Mouse (Mus musculus) ZHBTc4 (cell line): ENCODE data around the gene Cd36.
A peak's percentile ranks its signal among the peaks of the same experiment; 100 is the strongest.

Experiments
- DNase-seq: peaks from one replicate; pipeline ENCODE4 v3.0.0-alpha.2; 2011; ENCODE audit warnings: low read depth, low spot score

Gene Cd36

DNA sequence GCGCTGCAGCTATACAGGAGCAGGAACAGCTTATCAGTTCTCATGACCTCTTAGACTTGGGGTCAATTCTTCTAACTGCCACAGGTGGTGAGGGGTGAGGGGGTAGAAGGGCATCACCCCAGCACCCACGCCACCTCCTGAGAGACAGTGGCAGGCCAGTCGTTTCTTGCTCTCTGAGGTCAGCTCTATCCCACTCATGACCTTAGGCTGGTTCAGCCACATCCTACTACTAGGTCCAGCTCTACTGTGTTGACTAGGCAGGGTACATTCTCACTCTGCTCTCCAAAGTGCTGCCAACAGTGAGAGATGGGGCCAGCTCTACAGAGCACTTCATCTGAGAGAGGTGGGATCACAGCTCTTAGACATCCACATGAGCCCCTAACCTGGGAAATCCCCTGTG is 30.2 kb downstream of the Cd36 start:
- no peak for DNase-seq

GRCm38 (mm10) chr5:17857871-17858270 is 30.7 kb downstream of the Cd36 start:
- no peak for DNase-seq

GRCm38 (mm10) chr5:17857262-17857661 is 31.3 kb downstream of the Cd36 start:
- no peak for DNase-seq

DNA sequence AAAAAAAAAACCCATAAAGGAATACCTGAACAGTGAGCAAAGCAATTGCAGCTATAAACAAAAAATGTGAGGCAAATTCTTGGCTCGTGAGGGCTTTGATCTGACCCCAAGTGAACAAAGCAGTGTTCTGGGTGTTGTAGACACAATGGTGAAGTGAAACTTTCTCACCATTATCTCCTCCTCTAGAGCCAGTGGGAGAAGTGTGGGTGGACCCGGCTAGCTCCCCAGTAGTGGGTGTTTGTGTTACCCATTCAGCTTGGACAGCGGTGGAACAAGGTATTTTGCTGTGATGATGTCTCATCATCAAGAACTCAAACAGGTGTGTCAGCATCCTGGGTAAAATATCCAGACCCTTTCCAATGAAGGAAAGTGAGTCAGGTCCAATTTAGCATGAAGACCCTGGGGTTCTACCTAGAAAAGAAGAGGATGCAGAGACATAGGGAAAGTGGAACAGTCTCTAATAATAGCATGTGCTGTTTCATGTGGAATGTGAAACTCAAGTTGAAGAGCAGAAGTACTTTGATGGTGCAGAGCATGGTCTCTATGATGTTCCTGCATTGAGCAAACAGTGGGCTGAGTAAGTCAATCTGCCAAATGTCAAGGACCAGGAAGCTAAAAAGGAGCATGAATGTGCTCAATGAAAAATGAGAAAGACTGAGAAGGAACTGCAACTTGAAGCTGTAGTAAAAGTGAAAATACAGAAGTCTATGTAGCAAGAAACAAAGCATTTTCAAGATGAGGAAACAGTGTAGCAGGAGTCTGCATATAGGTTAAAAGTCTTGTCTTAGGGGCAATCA is 34.3 kb downstream of the Cd36 start:
- DNase-seq: no peak

- DNase-seq: peak; percentile 14
These were observed 38.0 kb downstream of the Cd36 start for GRCm38 (mm10) chr5:17850582-17850981.

GRCm38 (mm10) chr5:17849582-17849981 is 39.0 kb downstream of the Cd36 start:
- DNase-seq: no peak

DNA sequence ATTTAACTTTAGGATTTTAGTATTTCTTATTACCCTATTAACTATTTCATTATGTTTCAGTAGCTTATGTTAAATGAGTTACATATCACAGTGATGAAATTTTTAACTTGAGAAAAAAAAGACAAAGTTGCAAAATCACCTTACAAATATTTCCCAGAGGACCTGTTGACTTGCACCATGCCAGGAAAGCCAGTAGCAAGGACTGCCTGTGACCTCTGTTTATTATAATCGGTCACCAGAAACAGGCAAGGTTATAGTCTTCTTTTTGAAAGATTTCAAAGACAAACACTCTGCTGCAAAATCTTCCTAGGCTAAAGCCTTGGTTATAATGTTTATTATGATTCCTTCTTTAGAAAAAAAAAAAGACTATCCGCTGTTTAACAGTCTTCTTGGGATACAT is 39.9 kb downstream of the Cd36 start:
- DNase-seq: no peak

DNA sequence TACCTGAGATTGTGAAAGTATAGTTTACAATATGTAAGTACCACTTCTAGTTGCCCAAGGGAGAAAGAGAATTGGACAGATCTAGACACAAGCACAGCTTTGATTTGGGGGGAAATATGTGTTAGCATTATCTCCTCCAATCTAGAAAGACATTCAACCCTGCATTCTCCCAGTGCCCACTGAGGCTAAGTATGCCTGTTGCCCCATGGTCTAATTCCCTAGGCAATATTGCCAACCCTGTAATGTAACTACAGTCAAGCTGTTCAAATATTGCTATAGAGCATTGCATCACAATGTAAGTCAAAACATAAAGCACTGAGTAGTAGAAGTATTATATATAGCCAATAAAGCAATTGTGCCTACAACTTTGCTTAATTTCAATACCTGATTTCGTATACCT is 40.3 kb downstream of the Cd36 start:
- DNase-seq: no peak

- DNase-seq: no peak
These were observed 44.7 kb downstream of the Cd36 start for GRCm38 (mm10) chr5:17843921-17844320.

- DNase-seq: no peak
These were observed 45.3 kb downstream of the Cd36 start for GRCm38 (mm10) chr5:17843316-17843715.

DNA sequence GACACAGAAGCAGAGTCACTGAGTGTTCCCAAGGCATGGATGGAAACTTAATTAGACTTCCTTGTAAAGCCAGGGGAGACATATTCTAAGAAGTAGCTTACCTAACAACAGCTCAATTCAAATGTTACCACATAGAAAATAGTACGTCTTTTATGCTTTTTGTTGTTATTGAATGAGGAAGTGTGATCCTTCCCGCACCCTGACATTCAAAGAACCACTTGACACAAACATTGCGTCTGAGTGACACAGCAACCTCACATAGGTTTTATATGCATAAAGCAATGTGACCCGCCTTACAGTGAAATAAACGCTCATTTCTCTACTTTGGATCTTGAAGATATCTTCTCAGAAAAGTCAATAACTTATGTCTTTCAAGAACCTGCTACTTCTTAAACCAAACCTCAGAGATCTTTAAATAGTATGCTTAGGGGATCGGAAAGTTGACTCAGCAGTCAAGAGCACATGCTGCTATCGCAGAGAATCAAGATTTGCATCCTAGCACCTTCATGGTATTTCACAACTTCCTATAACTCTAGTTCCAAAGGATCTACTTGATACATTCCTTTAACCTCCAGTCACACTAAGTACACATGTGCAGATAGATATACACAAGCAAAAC is 46.4 kb downstream of the Cd36 start:
- no peak for DNase-seq

DNA sequence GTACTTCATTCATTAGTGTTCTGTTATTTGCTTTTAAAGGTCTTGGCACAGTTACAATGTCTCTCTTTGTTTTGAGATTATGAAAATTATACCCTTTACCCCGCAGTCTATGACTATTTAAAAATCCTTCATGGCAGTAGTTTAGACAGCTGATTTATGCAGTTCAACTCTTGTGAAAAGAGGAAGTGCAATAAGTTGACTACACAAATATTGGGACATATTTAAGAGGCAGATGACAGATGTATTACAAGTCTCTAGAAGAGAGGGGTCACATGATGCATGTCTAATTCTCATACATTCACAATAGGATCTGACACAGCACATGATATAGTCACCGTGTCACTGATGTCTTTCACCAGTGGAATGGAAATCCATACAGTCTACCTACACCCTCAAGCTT is 49.1 kb downstream of the Cd36 start:
- DNase-seq: no peak

DNA sequence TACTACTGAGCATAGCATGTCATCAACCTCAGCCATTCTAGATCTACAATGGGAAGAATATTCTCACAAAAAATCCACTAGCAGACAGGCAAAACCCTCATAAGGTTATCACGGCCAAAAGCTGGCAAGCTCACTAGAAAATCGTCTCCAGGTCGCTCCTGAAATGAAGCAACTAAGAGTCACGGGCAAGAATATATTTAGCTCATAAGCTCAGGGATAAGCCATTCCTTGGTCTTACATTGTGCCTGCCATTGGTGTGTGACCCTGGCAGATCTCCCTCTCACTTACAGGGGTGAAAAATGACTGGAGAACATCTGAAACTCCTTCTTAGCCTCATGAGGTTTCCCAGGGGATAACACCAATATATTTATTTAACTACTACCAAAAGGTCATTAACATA is 52.2 kb downstream of the Cd36 start:
- DNase-seq: no peak

DNA sequence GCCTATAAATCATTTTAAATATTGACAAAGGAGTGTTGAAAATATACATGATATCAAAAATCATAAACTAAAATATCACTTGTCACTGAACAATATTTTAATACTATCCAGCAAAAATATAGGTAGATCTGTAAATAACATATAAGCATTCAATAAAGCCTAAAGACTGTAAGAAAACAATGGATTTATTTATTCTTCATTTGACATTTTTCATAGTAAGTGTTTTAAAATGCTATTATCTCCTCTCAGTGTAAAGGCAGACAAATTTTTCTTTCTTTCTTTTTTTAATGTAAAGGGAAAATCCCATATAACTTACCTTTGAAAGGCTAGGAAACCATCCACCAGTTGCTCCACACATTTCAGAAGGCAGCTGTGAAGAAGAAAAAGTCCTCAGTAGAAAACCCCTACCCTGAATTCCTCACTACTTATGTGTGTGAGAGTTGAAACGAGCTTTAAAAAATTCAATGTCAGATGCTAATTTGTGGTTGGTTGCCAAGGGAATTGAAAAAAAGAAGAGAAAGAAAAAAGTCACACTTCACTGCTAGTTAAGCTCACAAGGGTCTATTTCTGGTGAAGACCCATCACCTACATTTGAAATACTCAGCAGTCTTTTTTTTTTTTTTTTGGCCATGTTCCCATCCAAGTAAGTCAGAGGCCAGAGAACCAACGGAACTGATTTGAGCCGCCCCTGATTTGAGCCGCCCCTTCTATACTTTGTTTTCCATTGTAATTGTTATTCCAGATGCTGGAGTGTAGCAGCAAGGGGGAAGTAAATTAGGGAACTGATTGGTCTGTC is 53.1 kb downstream of the Cd36 start:
- no peak for DNase-seq

DNA sequence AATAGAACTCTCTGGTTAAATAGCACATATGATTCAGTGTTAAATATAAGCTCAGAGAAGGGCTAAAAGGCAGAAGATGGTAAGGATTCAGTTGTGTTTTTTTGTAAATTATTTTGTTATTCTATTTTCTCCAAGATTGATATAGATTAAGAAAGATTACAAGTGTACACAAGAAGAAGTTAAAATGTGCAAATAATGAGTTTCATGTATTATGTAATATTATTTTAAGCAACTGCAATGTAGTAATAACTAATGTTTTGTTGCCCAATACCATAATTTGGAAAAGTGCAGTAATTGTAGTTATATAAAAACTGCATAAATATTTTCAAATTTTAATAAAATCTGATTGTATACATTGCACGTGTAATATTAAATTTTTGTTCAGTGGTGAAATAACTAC is 54.8 kb downstream of the Cd36 start:
- no peak for DNase-seq

DNA sequence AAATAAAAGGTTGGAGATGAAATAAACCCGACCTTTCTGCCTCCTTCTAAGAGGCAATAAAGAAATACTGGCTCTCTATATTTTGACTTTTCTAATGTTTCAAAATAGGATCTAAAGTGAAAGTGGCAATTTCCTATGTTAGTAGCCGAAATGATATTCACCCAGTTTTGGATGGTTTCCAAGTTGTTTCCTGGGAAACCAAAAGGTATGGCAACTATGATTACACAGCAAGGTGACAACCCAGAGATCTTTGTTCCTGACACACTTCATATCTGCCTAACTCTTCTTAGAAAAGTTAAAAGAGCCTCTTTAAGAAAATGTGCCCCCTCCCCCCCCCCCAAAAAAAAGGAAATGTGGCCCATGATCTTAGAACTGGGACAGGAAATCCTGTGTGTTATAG is 58.1 kb downstream of the Cd36 start:
- DNase-seq: no peak

DNA sequence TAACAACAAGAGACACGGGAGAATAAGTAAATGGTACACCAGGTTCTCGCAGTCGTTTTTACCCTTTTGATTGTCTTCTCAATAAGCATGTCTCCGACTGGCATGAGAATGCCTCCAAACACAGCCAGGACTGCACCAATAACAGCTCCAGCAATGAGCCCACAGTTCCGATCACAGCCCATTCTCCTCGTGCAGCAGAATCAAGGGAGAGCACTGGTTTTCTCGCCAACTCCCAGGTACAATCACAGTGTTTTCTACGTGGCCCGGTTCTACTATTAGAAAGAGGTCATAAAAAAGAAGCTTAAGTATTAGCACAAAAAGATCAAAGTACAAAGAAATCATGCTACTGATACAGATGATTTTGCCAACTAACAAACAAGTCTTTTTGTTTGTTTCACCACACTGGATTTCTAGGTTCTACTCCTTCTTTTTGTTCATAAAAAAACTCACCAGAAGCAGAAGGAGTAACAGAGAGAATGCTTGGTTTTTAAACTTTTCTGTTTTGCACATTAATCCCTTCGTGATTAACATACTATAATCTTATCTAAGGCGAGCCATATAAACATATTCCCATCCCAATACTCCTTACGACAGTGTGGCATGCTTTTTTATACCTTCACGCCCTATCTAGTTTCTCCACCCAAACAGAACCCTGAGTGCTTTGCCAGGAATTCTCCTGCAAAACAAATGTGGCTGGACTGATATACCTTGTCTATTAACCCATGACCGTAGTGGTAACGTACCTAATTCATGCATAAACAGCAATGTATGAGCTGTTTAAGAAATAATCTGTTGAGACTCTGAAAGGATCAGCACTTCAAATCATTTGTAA is 59.7 kb downstream of the Cd36 start:
- DNase-seq: no peak

GRCm38 (mm10) chr5:17821395-17821794 is 67.2 kb downstream of the Cd36 start:
- DNase-seq: no peak

DNA sequence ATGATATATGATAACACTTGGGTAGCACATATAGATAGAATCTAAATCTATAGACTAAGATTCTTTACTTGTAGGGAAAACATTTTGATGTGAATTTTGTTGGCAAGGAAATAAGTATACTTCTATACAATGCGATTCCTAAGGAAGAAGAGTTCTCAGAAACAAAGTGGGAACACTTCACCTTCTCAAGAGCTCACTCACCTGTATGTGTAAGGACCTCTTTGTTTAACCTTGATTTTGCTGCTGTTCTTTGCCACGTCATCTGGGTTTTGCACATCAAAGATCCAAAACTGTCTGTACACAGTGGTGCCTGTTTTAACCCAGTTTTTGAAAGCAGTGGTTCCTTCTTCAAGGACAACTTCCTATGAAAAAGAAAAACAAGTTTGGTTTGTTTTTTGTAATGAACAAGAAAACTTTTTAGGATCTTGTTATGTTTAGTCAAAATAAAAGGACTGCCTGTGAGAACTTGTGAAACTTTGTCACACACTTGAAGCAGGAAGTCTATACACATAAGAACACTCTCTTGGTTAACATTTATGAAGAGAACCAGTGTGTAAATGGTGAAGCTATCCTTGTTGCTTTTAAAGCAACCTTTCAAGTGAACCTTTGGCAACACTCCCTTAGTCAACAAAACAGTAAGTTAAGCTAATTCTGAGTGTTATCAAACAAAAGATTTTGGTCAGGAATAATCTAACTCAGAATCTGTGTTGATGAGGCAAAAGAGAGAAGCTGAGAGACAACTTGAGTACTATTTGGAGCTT is 68.2 kb downstream of the Cd36 start:
- DNase-seq: no peak

- peak; percentile 39 for DNase-seq
These were observed 72.4 kb downstream of the Cd36 start for GRCm38 (mm10) chr5:17816170-17816569.

- no peak for DNase-seq
These were observed 78.3 kb downstream of the Cd36 start for GRCm38 (mm10) chr5:17810336-17810735.
